In the genomic region with DNA sequence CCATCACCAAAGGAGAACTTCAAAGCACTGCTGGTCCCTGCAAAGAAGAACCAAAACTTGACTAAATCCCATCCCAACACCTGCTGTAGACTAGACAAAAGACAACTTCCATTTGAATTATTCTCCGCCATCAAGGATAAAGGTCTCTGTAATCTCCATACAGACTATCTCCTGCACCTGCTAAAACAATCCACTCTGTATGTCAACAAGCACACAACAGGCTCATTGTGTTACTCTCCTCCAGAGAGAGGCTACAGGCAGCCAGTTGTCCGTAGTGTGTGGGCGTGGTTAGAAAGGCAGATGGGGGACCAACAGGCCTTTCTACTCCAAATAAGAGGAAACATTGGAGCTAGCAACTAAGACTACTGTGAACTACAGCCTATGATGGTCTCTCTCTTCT, we compare ENCODE assay signal across 19 mouse cellular contexts.
"Had no signal": no experiment of that assay in that cellular context is flagged by ENCODE, and none has a peak within 500 bp of the region (broad histone marks: within the 10 kb centered on the region; RNA-seq: fewer than 3 reads in every experiment).

No protein-coding gene starts in this region.

- H3K9me3 ChIP-seq: limb, embryonic 10.5 days; limb, embryonic 13.5 days; liver, embryonic 12.5 days; liver, embryonic 15.5 days; lung, embryonic 15.5 days; midbrain, embryonic 12.5 days; midbrain, embryonic 15.5 days; neural tube, embryonic 13.5 days had no signal

- H3K9ac ChIP-seq: limb, embryonic 13.5 days; liver, embryonic 12.5 days; liver, embryonic 15.5 days; lung, embryonic 15.5 days; midbrain, embryonic 12.5 days; midbrain, embryonic 15.5 days; neural tube, embryonic 13.5 days had no signal

- H3K36me3 ChIP-seq: liver, embryonic 15.5 days; lung, embryonic 15.5 days; midbrain, embryonic 15.5 days had no signal

- H3K4me3 ChIP-seq: limb, embryonic 10.5 days; limb, embryonic 13.5 days; liver, embryonic 12.5 days; liver, embryonic 15.5 days; lung, embryonic 15.5 days; midbrain, embryonic 12.5 days; midbrain, embryonic 15.5 days; neural tube, embryonic 13.5 days had no signal

- H3K4me1 ChIP-seq: limb, embryonic 10.5 days; limb, embryonic 13.5 days; liver, embryonic 12.5 days; liver, embryonic 15.5 days; lung, embryonic 15.5 days; midbrain, embryonic 12.5 days; midbrain, embryonic 15.5 days; neural tube, embryonic 13.5 days had no signal

- H3K27ac ChIP-seq: limb, embryonic 10.5 days; limb, embryonic 13.5 days; liver, embryonic 12.5 days; liver, embryonic 15.5 days; lung, embryonic 15.5 days; macrophage; midbrain, embryonic 12.5 days; midbrain, embryonic 15.5 days; neural tube, embryonic 13.5 days had no signal

- DNase-seq: kidney, adult 18-20 months; kidney, adult 9 months; kidney, postnatal 14 days; liver; lung, adult 18-20 months; retina, postnatal 1 day; thymus, adult 2 months; thymus, postnatal 14 days; thymus, postnatal 4 days had no signal

- H3K4me2 ChIP-seq: limb, embryonic 13.5 days; liver, embryonic 12.5 days; liver, embryonic 15.5 days; lung, embryonic 15.5 days; midbrain, embryonic 12.5 days; midbrain, embryonic 15.5 days; neural tube, embryonic 13.5 days had no signal

- ATAC-seq: intestine, embryonic 16.5 days; liver, embryonic 12.5 days; midbrain, embryonic 15.5 days had no signal

- H3K27me3 ChIP-seq: limb, embryonic 13.5 days; liver, embryonic 12.5 days; liver, embryonic 15.5 days; lung, embryonic 15.5 days; midbrain, embryonic 12.5 days; midbrain, embryonic 15.5 days; neural tube, embryonic 13.5 days had no signal
